Mouse (Mus musculus): Measurements from ENCODE around the gene Olfr437.
"Not testable (repeated sequence)": the region's sequence is repeated elsewhere in the genome, so short reads cannot be mapped to it uniquely, and the experiment has no call there.

Gene Olfr437

DNA sequence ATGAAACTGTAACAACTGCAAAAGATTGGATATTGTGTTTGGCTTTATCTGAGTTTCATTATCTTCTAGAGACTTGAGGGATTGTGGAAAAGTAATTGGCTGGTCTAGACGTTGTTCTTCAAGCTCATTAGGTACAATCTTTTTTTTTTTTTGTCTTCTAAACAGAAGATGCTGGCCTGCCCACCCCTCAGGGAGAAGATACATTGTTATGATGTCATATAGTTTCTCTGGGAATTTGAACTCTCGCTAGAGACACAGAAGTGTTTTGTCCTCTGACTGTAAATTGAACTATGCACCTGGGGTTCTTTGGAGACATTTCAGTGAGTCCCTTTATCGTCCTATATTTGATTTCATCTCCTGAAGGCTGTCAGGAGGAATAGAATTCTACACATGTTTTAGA is at the start of gene Olfr437:
Gene Olfr437 (plus strand): TSS at position 301 of the 400 bp plus-strand sequence.
- no peak for DNase-seq (ENCODE audit: low spot score)

DNA sequence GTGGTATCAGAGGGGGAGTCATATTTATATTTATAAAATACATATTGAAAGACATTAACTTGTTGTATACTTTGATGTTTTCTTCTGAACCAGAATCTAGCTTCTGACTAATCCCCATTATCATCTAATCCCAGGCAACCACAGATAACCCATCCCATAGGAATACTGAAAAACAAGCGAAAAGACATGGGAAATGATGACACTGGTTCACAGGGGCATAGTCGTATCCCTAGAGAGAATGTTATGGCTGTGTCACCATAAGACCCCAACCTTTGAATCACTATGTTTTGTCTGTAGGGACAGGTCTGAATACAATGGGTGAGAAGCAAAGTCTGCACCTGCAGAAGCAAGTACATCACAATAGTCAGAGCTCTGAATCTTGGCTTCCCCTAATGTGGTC is 16.8 kb upstream of the Olfr437 start, which contains the start of gene Olfr237-ps1:
Gene Olfr237-ps1 (plus strand): TSS at position 301 of the 400 bp plus-strand sequence.
- DNase-seq (ENCODE audit: low spot score), result not testable (repeated sequence)

DNA sequence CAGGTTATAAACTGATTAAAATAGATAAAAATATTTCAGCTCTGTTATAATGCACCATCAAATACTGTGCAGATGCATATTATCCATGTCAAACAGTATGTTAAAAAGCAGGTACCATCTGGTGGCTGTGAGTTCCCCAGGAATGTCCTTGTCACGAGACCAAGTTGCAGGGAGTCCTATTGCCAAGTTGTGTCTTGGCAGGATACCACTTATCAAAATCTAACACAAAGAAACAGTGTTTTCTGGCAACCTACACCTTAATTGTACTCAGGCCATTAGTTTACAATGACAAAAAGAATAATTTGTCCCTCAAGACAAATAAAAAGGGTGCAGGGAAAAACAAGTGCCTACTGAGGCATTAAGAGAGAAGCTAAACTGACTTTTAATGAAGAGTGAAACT is 3.6 kb upstream of the Olfr437 start:
- DNase-seq (ENCODE audit: low spot score), result no peak

DNA sequence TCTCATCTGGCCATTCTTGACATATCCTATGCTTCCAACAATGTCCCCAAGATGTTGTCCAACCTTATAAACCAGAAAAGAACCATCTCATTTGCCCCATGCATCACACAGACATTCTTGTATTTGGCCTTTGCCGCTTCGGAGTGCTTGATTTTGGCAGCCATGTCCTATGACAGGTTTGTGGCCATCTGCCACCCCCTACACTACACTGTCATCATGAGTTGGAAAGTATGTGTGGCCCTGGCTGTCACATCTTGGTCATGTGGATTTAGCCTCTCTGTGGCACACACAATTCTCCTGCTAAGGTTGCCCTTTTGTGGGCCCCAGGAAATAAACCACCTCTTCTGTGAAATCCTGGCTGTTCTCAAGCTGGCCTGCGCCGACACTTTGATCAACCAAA is 4.2 kb downstream of the Olfr437 start:
- no peak for DNase-seq (ENCODE audit: low spot score)

DNA sequence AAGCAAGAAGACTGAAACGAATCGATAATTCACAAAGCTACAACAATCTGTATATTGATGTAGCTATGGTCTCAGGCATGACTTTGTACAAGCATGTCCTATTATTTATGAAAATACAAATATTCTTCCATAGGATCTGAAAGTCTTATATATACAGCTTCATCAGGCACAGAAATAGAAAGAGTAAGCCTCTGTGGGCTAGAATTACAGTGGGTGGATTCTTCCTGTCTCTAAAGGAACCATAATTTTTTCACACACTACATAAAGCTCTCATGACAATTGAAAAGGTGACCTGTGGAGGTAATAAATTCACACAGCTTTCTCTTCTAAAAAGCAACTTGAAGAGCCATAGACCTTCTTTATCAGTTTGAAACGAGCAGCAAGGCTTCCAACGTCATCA is 8.8 kb downstream of the Olfr437 start, which contains the start of gene Olfr13:
Gene Olfr13 (plus strand): TSS at position 301 of the 400 bp plus-strand sequence.
- DNase-seq (ENCODE audit: low spot score), result no peak

DNA sequence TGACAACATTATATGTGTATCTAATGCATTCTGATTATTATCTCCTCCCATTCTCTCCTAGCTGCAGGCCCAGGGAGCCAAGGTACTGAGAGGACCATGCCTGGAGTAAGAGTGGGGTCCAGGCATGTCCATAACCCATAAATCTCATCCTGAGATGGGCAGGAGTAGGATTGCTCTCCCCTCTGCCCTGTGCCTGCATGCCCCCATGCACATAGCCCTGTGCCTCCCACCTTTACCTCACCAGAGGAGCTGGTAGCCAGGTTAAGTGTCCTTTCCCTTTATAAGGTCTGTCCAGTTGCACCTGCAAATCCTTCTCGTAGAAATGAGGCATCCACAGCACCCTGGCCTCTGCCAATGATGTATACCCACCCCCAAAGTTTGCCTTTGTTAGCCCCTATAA is 15.0 kb downstream of the Olfr437 start:
- no peak for DNase-seq (ENCODE audit: low spot score)

DNA sequence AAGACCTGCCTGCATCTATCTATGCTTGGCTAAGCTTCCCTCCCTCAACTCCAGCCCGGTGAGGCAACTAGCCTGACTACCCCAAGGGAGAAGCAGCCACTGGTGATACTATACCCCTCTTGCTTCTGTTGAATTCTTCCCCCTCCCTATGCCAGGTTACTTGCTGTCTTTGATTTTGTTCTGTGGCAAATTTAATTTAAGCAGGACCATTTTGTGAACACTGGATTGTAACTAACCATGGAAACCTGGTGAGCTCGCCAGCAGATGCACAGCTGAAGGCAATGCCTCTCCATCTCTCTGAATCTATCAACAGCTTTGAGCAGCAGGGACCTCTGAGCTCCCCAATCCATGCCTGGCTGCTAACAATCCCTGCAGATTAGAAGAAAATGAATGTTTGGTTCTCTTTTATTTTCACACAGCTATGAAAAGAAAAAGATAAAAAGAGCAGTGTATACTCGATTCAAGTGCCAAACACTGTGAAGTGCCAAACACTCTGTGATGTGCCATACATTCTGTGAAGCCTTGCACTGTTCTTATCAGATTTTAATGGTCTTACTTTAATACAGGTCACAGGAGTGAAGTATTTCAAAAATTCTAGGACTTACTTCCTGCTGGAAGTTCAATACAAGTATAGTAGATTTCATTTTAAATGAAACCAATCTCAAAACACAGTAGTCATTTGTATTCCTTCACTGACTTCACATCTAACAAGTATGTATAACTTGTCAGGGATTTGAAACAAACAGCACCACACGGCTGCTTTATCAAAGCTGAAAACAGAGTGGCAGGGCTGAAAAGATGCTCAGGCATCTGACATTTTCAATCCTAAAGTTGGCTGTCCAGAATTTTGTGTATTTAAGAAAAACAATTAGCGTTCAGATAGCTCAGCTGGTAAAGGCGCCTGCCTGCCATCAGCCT is 15.8 kb downstream of the Olfr437 start:
- DNase-seq (ENCODE audit: low spot score), result no peak

DNA sequence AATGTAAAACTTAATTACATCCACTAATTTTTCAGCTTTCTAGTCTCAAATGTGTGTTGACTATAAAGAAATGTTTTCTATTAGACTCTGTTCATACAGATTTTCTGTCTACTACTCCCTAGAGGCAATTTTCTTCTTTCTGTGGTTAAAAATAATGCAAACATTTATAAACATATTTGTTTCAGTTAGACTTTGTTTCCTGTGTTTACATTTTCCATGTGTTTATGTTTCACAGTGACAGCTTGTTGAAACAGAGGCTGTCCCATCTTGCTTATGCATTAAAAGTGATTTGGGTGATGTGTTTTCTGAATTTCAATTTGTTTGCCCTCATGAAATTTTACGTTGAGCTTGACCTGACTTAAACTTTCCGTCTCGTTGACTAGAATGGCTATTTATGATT is 27.9 kb downstream of the Olfr437 start:
- no peak for DNase-seq (ENCODE audit: low spot score)

DNA sequence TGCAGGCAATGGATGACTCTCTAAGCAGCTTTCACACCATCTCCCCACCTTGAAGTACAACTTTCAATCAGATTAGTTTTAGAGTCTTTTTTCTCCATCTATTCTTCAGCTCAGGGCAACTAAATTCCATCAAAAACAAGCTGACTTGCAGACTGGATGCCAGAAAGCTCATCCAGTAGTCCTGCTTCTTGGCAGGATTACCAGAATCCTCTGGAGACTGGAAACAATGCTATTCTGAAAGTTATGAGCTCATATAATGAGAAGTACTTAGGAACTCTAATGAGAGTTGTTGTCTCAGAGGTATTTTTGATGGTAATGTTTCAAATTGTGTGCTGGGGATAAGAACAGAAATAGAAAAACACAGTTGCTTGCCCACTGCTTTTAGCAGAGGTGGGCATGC is 33.7 kb downstream of the Olfr437 start, which contains the start of gene Olfr435:
Gene Olfr435 (plus strand): TSS at position 366 of the 400 bp plus-strand sequence.
- DNase-seq (ENCODE audit: low spot score), result no peak

DNA sequence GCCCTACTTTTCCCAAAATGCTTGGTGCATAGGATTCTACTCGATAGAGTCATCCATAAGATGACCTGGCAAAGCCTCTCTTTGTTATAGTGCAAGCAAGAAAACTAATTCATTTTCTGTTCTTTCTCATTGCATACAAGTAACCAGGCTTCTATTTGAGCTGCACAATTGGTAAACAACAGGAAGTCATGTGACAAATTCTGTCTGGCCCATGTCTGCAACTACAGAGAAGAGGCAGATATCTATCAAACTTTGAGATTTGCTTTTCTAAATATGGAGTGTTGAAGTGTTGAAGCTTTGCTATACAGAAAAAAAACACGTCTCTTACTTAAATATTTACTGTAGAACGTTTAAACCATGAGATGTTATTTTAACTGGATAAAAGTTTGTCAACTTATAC is 35.0 kb downstream of the Olfr437 start:
- no peak for DNase-seq (ENCODE audit: low spot score)

DNA sequence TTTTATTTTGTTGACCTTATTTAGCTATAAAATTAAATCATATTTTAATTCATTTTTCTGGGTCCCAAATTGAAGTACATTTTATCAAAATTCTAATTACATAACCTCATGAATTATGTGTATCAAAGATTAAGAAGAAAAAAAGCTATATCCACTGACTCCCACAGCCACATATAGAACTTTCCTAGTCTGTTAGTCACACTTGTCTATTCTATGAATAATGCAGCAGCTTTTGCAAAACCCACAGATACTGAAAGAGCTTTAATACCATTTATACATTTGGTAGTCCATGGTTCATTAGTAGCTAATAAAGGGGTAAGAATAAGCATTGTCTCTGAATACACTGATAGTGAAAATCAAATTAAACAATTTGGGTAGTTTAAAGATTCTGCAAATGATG is 39.7 kb downstream of the Olfr437 start:
- DNase-seq (ENCODE audit: low spot score), result no peak

DNA sequence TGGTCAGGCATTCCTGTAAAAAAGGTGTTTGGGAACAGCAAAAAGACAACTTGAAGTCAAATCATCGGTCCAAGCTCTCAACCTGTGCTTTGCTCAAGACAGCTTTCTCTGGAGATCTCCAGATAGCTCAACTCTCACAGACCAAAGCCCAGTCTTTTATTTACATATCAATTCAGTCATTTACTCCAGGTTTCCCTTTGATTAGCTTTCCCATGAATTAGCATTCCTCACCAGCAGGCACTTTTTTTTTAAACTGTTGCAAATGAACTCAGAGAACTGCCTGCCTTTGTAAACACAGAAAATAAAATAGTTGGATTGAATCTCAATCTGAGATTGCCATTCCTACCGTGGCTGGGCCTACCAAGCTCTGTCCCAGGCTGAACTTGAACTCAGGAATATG is 42.3 kb downstream of the Olfr437 start:
- no peak for DNase-seq (ENCODE audit: low spot score)

DNA sequence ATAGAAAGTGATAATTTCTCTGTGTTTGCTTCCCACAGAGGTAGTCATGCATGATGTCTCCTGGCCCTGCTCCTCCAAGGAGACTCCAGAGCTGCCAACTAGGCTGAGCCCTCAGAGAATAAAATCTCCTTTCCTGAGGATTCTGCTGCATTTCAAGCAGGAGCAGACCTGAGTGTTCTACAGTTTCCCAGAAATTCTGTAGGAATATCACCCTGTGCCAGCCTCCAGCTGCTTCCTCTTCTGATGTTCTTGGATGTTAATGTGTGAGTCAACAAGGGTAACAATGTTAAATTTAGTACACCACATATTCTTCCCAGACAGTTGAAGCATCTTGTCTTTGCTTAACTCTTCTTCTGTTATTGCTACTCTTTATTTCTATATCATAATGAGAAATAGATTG is 49.8 kb downstream of the Olfr437 start, which contains the start of gene Olfr434:
Gene Olfr434 (plus strand): TSS at position 149 of the 400 bp plus-strand sequence.
- DNase-seq (ENCODE audit: low spot score), result not testable (repeated sequence)

All from ovary, adult 18-20 months (tissue).